Mouse (Mus musculus) T-helper 1 cell (primary cell): ENCODE data around the gene Mup6.
"Not testable (repeated sequence)": the region's sequence is repeated elsewhere in the genome, so short reads cannot be mapped to it uniquely, and the experiment has no call there.

Source experiments
- in situ Hi-C: fragments of 300-600 bp; cut with MboI, MseI; formaldehyde crosslinking; loops from one replicate; pipeline ENCODE4 v1.15.1; 2025; ENCODE audit warnings: high pct_unique_total_duplicates

Mup6 gene

DNA sequence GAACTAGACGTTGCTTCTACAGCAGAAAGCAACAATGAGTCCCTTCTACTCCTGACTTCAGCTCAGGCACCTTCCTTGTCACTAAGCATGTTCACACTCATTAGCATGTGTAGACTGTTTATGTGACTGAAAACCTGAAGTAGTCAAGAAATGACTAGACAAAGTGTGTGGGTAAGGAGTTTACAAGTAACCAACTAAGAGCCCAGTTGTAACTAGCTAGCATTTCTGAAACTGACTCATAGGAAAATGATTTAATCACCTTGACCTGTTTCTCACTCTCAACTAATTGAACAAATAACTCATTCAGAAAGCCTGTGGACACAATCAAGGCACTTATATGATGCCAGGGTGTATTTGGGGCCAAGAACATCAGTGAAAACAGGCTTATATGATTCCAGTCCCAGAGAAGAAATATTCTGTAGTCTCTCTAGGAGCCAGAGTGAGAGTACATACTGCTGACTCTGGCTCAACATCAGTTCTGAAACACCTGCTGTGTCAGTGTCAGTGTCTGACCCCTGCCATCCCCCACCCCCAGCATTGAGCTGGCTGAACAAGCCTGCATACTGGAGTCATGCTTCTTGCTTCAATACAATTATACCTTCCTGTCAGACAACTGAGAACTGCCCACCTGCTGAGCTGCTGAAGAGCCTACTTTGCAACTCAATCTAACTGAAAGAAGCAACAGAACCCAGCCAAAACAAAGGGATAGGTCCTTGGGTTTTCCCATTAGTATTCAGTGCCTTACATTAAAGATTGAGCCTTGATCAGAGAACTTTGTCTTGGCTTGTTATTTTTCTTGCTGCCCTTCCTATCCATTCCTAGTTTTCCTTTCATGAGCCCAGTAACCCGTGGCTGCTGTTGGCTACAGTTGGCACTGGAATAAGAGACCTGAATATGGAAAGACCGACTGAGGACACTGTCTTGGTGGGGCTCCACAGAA lies at the start of gene Mup6:
TSS of gene Mup6 (plus strand) at position 890 of the 940 bp plus-strand sequence.
- in situ Hi-C loops: no loop called here

DNA sequence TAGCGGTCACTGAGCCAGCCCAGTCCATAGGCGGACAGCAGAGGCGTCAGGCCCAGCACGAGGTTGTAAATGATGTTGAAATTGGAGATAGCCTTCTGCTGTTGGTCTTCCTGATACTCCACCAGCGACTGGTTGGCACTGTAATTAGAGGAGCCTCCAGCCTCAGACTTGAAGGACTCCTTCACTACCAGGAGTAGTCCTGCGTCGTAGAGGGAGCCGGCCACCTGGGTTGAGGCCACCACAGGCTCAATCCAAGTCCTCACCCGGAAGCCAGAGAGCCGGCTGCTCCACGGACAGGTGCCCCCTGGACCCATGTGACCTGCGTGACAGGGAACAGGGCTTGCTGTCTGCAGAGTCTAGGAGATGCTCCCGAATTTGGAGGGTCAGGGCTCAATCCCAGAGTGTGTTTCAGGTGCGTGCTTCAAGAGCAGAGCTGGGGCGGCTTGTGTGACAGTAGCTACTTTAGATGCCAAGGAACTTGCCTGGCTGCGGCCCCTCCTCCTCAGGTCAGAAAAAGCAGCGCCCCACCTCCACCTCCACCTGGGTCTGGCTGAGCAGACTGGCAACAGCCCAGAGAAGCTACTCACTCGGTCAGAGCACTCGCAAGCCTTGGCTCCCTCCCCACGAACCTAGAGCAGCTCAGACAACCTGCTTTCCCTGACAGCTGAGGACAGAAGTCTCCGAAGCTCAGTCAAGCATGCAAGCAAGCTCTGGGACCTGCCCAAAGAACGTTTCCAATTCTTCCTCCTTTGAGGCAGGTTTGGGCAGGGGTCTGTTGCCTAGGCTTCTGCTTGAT lies 49.3 kb upstream of the Mup6 start, which contains the start of gene Slc46a2:
TSS of gene Slc46a2 (minus strand) at position 449 of the 796 bp plus-strand sequence.
- in situ Hi-C loops: no loop called here

DNA sequence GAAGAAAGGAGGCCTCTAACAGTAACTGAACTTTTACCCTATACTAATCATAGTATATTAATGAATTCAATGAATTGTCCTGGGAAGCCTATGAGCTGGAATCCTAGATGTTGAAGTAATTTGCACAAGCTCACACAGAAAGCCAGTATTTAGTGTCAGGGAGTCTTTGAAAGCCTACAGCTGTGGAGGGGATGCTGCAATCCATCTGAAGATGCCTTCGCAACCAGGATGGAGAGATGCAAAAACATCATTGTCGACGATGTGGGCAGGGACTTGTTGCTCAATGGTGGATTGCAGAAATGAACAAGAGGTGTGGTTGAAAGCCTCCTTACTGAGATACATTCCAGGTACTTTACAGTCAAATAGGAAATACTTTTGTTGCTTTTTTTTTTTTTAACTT lies 46.1 kb upstream of the Mup6 start:
- in situ Hi-C loops: no loop called here

DNA sequence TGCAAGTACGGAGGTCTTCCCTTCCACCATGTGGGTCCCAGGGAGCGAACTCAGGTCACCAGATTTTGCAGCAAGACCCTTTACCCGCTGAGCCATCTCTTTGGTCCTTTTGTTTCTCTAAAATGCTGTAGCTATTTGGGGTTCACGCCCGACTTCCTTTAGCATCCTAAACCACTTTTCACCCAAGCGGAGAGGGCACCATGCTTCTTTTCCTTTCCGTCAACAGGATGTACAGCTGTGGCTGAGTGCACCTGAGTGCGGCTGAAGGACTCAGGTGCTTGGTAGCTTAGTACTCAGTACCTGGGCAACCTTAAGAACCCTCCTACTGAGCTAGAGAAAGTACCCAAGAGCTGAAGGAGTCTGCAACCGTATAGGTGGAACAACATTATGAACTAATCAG lies 39.0 kb upstream of the Mup6 start:
- in situ Hi-C loops: no loop called here

DNA sequence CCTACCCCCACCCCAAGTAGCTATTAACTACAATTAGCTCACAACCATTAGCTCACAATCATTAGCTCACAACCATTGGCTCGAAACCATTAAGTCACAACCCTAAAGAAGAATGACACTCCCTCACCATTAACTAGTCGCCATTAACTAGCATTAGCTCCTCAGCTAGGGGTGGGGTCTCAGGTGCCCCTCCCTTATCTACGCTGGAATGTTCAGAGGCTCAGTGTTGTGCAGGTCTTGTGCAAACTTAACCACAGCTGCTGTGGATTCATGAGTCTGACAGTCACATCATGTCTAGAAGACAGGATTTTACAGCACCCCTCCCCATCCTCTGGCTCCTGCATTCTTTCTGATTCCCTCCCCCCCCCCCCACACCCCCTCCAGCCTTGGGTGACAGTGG lies 36.4 kb upstream of the Mup6 start:
- in situ Hi-C loops: no loop called here

DNA sequence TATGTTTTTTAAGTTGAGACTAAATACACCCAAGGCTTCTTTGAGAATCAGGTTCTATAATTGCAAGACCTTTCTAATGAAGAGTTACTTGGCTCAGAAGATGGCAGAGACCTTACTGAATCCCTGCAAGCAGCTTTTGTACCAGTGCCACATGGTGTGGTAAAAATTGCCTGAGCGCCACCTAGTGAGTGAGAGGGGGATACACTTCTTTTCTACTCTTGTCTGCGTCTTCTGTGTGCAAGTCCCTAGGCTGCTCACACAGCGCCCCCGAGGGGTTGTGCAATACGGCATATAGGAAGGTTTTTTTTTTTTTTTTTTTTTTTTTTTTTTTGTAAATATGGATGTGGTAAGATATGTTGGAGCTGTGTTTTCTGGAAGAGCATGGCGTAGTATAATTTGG lies 35.7 kb upstream of the Mup6 start:
- in situ Hi-C loops: no loop called here

DNA sequence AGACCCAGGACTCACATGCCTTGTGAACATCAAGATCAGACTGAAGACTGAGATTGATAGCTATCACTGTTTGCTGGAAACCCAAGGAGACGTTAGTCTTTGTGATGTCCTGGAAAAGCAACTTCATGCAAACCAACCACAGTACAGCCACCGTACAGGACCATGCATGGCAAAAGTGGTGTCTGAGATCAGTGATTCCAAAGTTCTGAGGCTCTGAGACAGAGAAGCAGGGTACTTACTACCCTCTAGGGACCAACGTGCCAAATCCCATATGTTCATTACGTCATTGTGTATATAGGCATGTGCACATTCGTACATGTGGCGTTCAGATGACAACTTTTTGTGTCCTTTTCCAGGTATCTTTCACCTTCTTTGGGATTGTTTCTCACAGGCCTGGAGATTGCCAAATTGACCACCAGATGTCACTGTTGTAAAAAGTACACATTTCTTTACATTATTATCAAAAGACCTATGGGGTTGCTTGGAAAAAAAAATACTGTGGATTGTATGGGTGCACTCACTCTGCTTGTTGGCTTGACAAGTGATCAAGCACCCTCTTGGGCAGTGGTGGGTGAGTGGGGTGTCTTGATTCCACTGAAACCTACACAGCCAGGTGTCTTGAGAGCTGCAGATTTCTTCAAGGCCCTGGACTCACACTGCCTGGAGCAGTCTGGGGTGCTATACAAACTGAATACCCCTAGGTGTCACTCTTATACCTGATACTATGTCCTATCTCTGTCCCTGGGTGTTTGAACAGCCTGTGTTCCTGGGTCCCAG lies 31.4 kb upstream of the Mup6 start:
- in situ Hi-C loops: no loop called here

DNA sequence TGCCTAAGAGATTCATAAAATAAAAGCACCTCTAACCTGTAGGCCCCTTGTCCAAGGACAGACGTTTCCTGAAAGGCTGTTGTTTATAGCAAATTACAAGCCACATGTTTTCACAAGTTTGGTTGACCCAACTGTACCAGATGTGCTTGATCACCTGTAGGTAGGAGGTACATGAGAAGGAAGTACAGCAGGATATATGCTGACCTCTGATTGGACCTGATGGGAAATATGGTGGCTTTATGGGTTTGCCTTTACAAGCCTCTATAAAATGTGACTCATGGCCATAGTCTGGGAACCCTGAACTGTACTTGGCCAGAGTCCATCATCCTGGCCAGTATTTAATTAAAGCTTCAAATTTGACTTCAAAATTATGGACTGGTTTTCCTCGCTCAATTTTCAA lies 26.6 kb upstream of the Mup6 start:
- in situ Hi-C loops: no loop called here

DNA sequence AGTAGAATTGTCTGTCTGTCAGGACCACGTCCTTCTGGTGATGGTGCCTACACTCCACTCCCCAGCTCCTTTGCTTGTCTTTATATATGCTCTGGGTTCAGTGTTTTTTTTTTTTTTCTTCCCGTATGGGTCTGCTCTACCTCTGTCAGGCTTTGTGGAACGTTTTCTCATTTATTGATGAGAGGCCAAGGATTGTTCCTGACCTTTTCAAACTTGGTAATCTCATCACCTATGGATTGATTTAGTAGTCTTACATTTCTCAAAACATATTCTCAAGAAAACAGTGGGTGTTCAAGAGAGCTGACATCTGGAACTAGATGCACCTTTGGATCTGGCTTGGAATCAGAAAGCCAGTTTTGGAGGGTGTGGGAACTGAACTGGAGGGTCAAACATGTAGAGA lies 3.5 kb upstream of the Mup6 start, which contains the start of gene Mup4:
TSS of gene Mup4 (minus strand) at position 101 of the 400 bp plus-strand sequence.
- in situ Hi-C loops: no loop called here

DNA sequence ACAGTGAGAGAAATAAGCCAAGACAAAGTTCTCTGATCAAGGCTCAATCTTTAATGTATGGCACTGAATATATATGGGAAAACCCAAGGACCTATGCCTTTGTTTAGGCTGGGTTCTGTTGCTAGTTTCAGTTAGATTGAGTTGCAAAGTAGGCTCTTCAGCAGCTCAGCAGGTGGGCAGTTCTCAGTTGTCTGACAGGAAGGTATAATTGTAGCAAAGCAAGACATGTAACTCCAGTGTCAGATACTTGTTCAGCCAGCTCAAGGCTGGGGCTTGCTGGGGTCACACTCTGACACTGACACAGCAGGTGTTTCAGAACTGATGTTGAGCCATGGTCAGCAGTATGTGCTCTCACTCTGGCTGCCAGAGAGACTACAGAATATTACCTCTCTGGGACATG lies 33.8 kb downstream of the Mup6 start:
- in situ Hi-C loops: not testable (repeated sequence)

DNA sequence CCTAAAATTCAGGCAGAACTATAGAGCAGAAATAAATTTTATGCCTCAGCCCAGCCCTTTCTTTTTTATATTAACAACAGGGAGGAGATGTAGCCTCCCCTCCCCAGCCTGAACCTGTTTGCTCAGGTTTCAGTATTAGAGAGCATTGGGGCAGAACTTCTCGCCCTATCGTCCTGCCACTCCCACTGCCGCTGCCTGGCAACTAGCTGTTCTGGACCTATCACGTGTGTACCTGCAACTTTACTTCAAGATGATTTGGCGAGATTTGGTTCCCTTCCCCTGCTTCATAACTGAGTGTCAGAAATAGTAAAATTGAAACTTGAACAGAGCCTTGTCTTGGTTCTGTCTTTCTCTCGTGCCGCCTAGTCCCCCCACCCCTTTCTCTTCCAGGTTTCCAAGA lies 56.0 kb downstream of the Mup6 start:
- in situ Hi-C loops: loop anchor here (25.0 kb wide), 1 partner anchor 1317 kb away; no protein-coding TSS in a partner anchor

DNA sequence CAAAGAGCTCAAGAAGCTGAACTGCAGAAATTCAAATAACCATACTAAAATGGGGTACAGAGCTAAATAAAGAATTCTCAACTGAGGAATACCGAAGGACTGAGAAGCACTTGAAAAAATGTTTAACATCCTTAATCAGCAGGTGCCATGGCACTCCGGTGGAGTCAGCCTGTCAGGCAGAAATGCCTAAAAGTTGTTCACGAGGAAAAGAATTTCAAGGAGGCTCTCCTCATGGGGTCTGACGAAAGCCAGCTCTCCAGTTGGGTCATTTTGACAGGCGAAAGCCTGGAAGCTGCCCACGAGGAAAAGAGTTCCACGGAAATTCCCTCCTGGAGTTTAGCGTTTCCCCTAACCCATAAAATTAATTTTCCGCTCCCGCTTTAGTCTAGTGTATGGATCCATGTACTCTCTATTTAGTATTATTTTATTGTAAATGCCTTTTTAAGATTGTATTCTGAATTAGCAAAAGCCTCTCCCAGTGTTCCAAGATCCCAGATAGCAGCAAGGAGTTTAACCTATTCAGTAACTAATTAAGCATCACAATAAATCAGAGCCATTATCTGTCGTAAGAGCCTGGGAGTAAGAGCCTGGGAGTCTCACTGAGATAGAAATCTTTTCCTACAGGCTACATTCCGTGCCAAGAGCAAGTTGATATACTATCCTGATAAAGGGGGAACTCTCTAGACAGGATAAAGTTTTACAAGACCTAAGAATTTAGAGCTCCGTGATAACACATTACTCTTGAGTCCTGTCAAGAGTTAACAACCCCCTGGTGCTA lies 65.4 kb downstream of the Mup6 start:
- in situ Hi-C loops: loop anchor here (5.0 to 10.0 kb wide), 2 partner anchors 233 to 1705 kb away; no protein-coding TSS in a partner anchor
